Mouse (Mus musculus): ENCODE measurements around the gene Ptms. TPM values are rescaled to one million over a fixed set of nuclear protein-coding genes. Genes with fewer than 3 reads are reported as not detected.
"Not testable (repeated sequence)": the region's sequence is repeated elsewhere in the genome, so short reads cannot be mapped to it uniquely, and the experiment has no call there.

Gene Ptms
- polyA plus RNA-seq, 1 experiment from 2014 or later = 454 TPM

DNA sequence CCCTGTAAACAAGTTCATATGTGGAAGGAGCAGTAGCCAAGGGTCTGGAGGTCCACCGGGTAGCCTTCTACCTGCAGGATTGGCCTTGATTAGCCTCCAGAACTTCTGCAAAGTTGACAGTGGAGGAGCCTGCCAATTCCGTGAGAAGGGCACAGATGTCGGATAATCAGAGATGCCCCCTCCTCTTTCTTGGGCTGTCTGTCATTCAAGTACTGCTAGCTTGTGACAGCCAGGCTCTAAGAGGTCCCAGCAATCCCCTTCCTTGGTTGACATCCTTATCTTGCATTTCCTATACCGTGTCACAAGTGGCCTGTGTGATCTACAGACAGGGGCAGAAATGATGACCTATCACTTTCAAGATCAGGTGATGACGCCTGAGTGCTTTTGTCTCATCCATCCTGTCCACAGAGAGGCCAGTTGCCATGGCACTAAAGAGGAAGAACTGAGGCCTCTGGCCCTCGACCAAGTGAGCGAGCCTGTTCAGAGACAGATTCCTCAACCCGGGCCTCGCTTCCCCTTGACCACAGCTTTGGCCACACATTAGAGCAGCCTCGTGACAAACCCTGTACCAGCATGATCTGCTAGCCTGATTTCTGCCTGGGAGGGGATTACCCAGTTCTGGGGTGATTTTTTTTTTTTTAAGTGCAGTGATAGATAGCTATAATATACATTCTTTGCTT, 19.0 kb downstream of the Ptms start:
- Histone ChIP-seq H3K9me3 (no peaks in the 10 kb centered on the region), H3K27me3 (no peaks in the 10 kb centered on the region), H3K27ac (no peak overlapping the region), H3K4me1 (peaks cover 11% of the 10 kb centered on the region), H3K4me2 (no peak overlapping the region), H3K9ac (no peak overlapping the region), H3K36me3 (no peaks in the 10 kb centered on the region), H3K4me3 (no peak overlapping the region)
- WGBS = 35% methylated on average over 10 of the region's 10 CpGs
- ATAC-seq (ENCODE audit: borderline replicate concordance, extremely low read depth, low FRiP score, low TSS enrichment) = no peak

DNA sequence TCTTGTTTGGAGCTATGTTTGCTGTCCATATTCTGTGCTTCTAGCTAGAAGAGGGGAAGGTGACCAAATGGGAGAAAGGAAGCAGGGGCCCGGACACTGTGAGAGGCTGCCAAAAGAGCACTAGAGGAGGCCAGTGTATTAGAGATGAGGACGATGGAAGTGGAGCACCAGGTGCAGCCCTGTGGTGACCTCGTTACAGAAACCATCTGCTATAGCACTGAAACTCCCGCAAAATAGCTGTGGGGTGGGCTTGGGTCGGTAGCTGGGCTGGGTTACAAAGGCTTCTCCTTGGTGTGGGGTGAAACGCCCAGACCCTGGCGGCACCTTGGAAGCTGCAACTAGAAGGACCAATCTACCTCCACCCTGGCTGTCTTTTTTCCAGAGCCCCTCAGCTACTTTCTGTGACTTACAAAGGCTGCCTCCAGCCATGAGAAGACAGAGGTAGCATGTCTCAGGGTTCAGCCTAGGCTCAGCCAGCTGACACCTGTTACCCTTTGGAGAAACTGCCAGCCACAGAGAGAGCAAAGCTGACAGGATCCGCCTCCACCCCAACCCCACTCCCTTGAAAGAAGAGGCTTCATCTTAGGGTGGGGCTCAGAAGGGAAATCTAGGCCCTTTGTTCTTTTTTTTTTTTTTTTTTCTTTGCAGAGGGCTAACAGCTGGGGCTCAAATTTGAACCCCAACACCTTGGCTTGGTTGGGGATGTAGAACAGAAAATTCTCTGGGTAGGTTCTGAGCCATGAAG, 19.7 kb downstream of the Ptms start:
- WGBS = 59% methylated on average over 8 of the region's 8 CpGs
- Histone ChIP-seq H3K4me2 (no peak overlapping the region), H3K36me3 (no peaks in the 10 kb centered on the region), H3K9me3 (no peaks in the 10 kb centered on the region), H3K4me1 (peaks cover 10% of the 10 kb centered on the region), H3K4me3 (no peak overlapping the region), H3K9ac (no peak overlapping the region), H3K27me3 (no peaks in the 10 kb centered on the region), H3K27ac (no peak overlapping the region)
- ATAC-seq (ENCODE audit: borderline replicate concordance, extremely low read depth, low FRiP score, low TSS enrichment) = no peak

DNA sequence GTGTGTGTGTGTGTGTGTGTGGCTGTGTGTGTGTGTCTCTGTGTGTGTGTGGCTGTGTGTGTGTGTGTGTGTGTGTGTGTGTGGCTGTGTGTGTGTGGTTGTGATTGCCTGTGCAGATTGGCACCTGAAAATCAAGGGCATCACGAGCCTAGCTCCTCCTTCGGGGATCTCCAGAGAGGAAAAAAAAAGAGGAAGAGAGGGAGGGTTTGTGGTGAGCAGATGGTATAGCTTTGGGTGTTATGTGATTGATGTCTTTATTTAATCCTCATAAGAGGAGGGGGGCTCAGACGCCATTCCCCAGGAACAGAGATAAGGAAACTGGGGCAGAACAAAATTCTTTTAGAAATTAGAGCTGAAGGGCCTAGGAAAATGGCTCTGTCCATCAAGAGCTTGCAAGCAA, 21.5 kb downstream of the Ptms start:
- no peak for ATAC-seq (ENCODE audit: borderline replicate concordance, extremely low read depth, low FRiP score, low TSS enrichment)

GRCm38 (mm10) chr6:124894113-124894512, 25.8 kb downstream of the Ptms start:
- not testable (repeated sequence) for H3K27me3 ChIP-seq; H3K9me3 ChIP-seq; H3K4me2 ChIP-seq; H3K27ac ChIP-seq; H3K4me1 ChIP-seq; H3K9ac ChIP-seq; H3K4me3 ChIP-seq; ATAC-seq (ENCODE audit: borderline replicate concordance, extremely low read depth, low FRiP score, low TSS enrichment); H3K36me3 ChIP-seq
- WGBS = 87% methylated on average over 2 of the region's 2 CpGs

More for the DNA sequence above, 21.5 kb downstream of the Ptms start:
- H3K9me3 ChIP-seq = no peaks in the 10 kb centered on the region
- H3K36me3 ChIP-seq = no peaks in the 10 kb centered on the region
- H3K4me3 ChIP-seq = no peak overlapping the region
- WGBS = 22% methylated on average over 3 of the region's 3 CpGs
- no peak overlapping the region for H3K27ac ChIP-seq
- H3K9ac ChIP-seq = no peak overlapping the region
- H3K4me2 ChIP-seq = no peak overlapping the region
- H3K27me3 ChIP-seq = no peaks in the 10 kb centered on the region
- H3K4me1 ChIP-seq = no peaks in the 10 kb centered on the region

DNA sequence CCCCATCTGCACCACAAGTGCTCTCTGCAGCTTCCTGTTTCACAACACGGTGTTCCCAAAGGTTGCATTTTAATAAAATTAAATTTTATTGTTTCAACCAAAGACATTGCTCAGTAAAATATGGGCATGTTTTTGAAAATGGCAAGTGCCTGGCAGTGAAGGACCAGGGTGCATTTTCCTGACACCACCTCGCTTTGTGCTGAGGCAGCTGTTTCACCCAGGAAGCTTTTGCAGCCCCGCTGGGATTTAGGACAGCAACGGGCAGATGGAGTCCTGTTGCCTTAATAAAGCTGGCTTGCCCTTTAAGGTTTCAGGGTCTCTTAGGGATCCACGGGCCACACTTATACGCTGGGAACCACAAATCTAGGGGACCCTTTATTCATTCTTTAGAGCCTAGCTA, 28.9 kb downstream of the Ptms start:
- ATAC-seq (ENCODE audit: borderline replicate concordance, extremely low read depth, low FRiP score, low TSS enrichment) = no peak
- WGBS = 49% methylated on average over 6 of the region's 6 CpGs
- no peaks in the 10 kb centered on the region for H3K9me3 ChIP-seq
- no peak overlapping the region for H3K4me2 ChIP-seq
- no peaks in the 10 kb centered on the region for H3K4me1 ChIP-seq
- no peak overlapping the region for H3K4me3 ChIP-seq
- no peak overlapping the region for H3K27ac ChIP-seq
- no peaks in the 10 kb centered on the region for H3K36me3 ChIP-seq
- no peak overlapping the region for H3K9ac ChIP-seq
- no peaks in the 10 kb centered on the region for H3K27me3 ChIP-seq

GRCm38 (mm10) chr6:124888555-124889125, 31.3 kb downstream of the Ptms start:
- ATAC-seq (ENCODE audit: borderline replicate concordance, extremely low read depth, low FRiP score, low TSS enrichment) = no peak
- WGBS = 85% methylated on average over 6 of the region's 6 CpGs
- H3K27me3 ChIP-seq = no peaks in the 10 kb centered on the region
- no peak overlapping the region for H3K4me3 ChIP-seq
- no peak overlapping the region for H3K27ac ChIP-seq
- no peak overlapping the region for H3K9ac ChIP-seq
- no peaks in the 10 kb centered on the region for H3K4me1 ChIP-seq
- no peak overlapping the region for H3K4me2 ChIP-seq
- no peaks in the 10 kb centered on the region for H3K36me3 ChIP-seq
- H3K9me3 ChIP-seq = no peaks in the 10 kb centered on the region

- 72% methylated on average over 9 of the region's 9 CpGs for WGBS
Measured at GRCm38 (mm10) chr6:124887986-124888385, 31.9 kb downstream of the Ptms start, which contains the start of gene Cd4. Cd4 (minus strand) TSS chr6:124888221.

DNA sequence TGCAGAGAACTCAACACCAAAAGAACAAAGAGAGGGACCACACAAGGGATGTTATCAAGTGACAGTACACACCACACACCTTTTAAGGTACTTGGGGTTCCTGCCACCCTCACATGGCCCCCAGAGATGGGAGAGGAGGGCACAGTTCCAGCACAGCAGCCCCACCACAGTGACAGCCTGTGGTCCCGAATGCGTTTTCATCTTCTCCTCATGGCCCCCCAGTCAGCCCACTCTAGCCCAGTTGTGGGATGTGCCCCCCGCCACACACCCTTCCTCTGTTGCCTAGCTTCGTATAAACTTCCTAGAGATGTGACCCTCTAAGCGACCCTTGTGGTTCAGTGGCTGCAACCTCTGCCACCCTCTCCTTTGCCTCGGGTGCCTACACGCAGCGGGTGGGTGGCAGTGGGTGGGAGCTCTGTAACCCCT, 33.9 kb downstream of the Ptms start:
- Histone ChIP-seq H3K9me3 (no peaks in the 10 kb centered on the region), H3K4me3 (no peak overlapping the region), H3K4me1 (no peaks in the 10 kb centered on the region), H3K4me2 (no peak overlapping the region), H3K9ac (no peak overlapping the region), H3K27ac (no peak overlapping the region), H3K36me3 (no peaks in the 10 kb centered on the region), H3K27me3 (no peaks in the 10 kb centered on the region)
- no peak for ATAC-seq (ENCODE audit: borderline replicate concordance, extremely low read depth, low FRiP score, low TSS enrichment)
- WGBS = 86% methylated on average over 8 of the region's 8 CpGs

More at GRCm38 (mm10) chr6:124887986-124888385, 31.9 kb downstream of the Ptms start, which contains the start of gene Cd4:
- no peak for ATAC-seq (ENCODE audit: borderline replicate concordance, extremely low read depth, low FRiP score, low TSS enrichment)
- H3K4me2 ChIP-seq = no peak within 1 kb of the TSS
- no peak within 1 kb of the TSS for H3K4me3 ChIP-seq
- H3K9me3 ChIP-seq = no peaks in the 10 kb centered on the region
- H3K27me3 ChIP-seq = no peaks in the 10 kb centered on the region
- H3K9ac ChIP-seq = no peak within 1 kb of the TSS
- no peaks in the 10 kb centered on the region for H3K4me1 ChIP-seq
- H3K27ac ChIP-seq = no peak within 1 kb of the TSS
- H3K36me3 ChIP-seq = no peaks in the 10 kb centered on the region

DNA sequence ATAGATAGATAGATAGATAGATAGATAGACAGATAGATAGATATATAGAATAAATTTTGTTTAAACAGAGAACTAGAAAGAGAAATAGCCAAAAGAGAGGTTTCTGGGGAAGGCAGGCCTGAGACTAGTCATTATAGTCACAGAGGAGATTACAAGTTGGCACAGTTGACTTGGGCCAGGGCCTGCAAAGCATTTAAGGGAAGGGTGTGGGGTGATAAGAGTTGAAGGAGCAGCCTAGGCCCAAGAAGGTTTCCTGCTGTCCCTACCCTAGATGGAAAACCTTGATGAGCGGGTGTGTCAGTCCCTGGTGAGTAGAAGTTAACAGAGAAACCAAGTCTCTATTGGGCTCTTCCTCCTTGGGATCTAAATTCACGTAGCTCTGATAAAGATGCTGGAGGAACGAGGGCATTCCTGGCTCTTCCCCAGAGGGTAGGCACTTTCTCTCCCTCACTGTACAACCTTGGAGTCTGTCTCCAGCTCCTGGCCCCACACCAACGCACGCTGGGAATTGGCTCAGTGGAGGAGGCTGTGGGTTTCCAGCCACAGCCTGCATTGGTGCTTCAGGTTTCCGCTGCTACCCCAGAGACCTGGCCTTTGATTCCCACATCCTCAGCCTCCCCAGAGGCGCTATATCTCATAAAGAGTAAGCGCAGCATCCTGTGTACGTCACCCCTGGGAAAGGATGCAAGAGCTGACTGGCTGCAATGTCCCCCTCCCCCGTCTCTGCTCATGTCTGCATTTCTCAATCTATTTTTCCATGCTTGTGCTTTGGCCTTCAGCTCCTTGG, 35.0 kb downstream of the Ptms start:
- Histone ChIP-seq H3K36me3 (no peaks in the 10 kb centered on the region), H3K27ac (no peak overlapping the region), H3K27me3 (no peaks in the 10 kb centered on the region), H3K4me2 (no peak overlapping the region), H3K4me1 (no peaks in the 10 kb centered on the region), H3K9ac (no peak overlapping the region), H3K9me3 (no peaks in the 10 kb centered on the region), H3K4me3 (no peak overlapping the region)
- no peak for ATAC-seq (ENCODE audit: borderline replicate concordance, extremely low read depth, low FRiP score, low TSS enrichment)
- 70% methylated on average over 10 of the region's 10 CpGs for WGBS

DNA sequence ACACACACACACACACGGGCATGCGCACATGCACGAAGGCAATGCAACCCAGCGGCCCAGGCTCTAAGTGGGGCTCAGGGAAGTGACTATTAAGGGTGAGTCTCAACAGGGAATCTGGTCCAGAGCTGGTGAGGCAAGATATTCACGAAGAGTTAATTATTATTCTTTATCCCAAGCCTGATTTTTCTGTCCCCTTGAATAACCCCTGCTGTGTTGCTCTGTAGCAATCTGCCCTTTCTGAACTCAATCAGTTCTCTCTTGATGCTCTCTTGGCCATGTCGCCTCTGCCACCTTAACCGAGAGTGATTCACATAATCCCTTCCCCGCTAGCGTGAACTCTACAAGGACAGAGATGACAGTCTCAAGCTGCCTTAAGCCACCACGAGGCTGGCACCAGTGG, 36.6 kb downstream of the Ptms start:
- ATAC-seq (ENCODE audit: borderline replicate concordance, extremely low read depth, low FRiP score, low TSS enrichment) = no peak
- no peak overlapping the region for H3K27ac ChIP-seq

DNA sequence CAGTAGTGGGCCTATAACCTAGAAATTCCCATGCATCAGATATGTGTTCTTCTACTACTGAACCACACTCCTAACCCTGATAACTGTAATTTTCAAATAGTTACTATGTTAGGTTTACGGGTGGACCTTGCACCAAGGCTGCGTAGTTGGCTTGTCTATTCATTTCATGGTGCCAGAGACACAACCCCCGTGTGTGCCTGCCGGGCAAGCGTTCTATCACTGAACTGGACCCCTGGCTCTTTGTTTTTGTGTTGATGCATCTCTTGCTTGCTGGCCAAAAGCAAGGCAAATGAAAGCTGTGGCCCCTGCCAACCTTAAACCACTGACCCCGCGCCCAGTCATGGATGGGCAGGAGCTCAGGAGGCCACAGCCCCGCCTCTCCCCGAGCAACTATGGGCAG, 38.1 kb downstream of the Ptms start:
- WGBS = 90% methylated on average over 9 of the region's 9 CpGs
- no peak overlapping the region for H3K4me3 ChIP-seq
- no peak overlapping the region for H3K27ac ChIP-seq
- no peak overlapping the region for H3K4me2 ChIP-seq
- no peaks in the 10 kb centered on the region for H3K4me1 ChIP-seq
- H3K36me3 ChIP-seq = no peaks in the 10 kb centered on the region
- H3K27me3 ChIP-seq = no peaks in the 10 kb centered on the region
- H3K9me3 ChIP-seq = no peaks in the 10 kb centered on the region
- ATAC-seq (ENCODE audit: borderline replicate concordance, extremely low read depth, low FRiP score, low TSS enrichment) = no peak
- no peak overlapping the region for H3K9ac ChIP-seq

More for the DNA sequence above, 36.6 kb downstream of the Ptms start:
- Histone ChIP-seq H3K9ac (no peak overlapping the region), H3K36me3 (no peaks in the 10 kb centered on the region), H3K4me3 (no peak overlapping the region), H3K4me1 (no peaks in the 10 kb centered on the region), H3K27me3 (no peaks in the 10 kb centered on the region), H3K4me2 (no peak overlapping the region), H3K9me3 (no peaks in the 10 kb centered on the region)
- WGBS = 78% methylated on average over 10 of the region's 10 CpGs
